Mouse (Mus musculus) spleen, embryonic (tissue): ENCODE results near the gene Macrod1.

Source experiments
- CTCF ChIA-PET: fragments of 350-600 bp; sonication (Branson Sonifier 250); formaldehyde crosslinking; loops from one replicate; lab custom pipeline; 2022; lab: Charles Lee

Gene Macrod1

DNA sequence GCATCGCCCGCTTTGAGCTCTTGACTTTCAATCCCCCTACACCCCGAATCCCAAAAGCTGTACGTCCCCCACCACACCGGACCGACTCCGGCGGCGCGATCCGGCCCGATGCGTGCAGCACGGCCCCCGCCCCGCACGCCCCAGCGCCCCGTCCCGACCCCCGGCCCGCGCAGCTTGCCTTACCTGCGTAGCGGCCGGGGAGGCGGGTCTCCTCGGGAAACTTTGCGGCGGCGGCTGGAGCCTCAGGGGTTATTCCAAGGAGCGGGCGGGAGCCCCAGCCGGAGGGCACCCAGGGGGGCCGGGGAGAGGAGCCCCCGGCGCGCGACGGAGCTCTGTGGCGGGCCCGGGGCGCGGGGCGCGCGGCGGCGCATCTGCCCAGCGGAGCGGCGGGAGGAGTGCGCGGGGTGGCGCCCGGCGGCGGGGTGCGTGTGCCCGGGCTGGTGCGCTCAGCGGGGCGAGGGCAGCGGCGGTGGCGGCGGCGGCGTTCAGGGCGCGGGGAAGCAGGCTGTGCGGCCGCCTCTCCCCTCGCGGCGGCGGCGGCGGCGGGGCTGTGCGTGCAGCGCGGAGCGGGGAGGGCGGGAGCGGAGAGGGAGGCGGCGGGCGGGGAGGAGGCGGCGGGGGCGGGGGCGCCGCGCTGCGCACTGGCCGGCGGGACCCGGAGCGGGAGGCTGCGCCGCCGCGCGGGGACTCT is 109.0 kb downstream of the Macrod1 start:
- CTCF ChIA-PET = no interaction called here

DNA sequence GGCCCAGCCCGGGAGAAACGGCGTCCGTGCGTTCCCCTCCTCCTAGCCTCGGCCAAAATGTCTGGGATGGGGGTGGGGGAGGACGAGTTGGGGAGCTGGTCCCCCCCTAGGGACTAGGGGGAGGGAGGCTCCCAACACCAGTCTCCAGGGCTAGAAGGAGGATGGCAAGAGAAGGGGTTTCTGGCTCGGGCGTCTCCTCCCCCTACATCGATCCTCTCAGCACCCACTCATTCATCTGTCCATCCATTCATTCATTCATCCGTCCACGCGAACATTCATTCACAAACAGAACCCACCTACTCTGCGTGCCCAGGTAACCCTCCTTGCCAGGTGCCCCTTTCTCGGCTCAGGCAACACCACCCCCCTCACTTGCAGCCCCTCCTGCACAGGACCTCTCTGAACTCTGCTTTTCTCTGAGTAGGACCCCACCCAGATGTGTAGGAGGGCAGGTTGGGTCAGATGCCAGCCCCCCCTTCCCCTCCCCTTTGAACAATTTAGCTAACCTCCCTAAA is 109.6 kb downstream of the Macrod1 start:
- CTCF ChIA-PET = no interaction called here

GRCm38 (mm10) chr19:7166767-7167166 is 110.2 kb downstream of the Macrod1 start:
- CTCF ChIA-PET = no interaction called here

- CTCF ChIA-PET = no interaction called here
Measured at GRCm38 (mm10) chr19:7168423-7168822, 111.8 kb downstream of the Macrod1 start.

GRCm38 (mm10) chr19:7170916-7171315 is 114.3 kb downstream of the Macrod1 start:
- CTCF ChIA-PET = no interaction called here

DNA sequence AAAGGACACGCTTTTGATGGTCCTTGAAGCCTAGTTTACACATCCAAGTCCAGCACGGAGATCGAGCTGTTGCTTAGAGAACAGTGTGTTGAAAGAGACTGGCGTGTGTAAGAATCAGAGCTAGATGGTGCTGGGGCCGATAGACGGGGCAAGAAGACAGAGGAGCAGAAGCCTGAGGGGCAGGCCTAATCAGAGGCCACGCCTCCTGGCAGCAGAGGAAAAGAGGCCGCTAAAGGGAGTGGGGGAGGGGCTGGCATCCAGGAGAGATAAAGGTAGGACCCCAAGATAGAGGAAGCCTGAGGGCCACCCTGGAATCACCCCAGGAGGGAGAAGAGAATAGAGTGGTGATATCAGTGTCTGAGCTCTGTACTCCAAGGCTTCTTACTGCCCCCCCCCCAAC is 114.8 kb downstream of the Macrod1 start:
- CTCF ChIA-PET = no interaction called here

DNA sequence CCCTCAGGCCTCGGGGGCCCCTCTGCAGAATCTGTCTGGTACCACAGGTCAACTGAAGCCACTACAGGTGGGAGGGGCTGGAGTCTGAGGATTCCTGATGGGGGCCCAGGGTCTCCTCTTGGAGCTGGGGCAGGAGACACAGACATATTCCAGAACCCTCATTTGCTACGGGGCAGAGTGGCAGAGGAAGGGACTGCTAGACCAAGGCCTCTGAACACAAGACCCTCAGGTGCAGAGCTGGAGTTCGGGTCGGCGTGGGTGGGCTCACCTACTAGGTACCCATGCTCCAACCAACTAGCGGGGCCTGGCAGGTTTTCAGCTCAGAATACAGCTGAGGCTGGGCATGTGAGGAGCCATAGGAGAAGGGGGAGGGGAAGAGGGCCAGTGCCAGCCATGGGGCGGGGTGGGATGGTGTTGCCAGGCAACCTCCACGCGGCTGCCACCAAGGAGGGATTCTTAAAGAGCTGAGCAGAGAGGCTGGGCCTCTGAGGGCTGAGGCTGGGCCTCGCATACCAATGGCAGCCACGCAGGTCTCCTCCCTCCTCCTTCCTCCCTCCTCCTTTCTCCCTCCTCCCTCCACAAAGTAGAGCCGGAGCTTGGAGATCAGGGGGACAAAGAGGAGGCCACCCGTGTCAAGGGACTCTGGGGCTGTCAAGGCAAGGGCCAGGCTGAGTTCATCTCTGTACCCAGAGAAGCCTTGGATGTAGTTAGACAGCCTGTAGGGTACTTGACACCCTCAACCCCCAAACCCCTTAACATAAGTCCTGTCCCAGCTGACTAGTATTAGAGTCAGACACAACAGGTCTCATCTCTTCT is 115.6 kb downstream of the Macrod1 start:
- CTCF ChIA-PET = interaction anchor here (0.6 kb wide), 1 partner anchor 302 kb away, joined by 3 read pairs; no protein-coding TSS in a partner anchor

DNA sequence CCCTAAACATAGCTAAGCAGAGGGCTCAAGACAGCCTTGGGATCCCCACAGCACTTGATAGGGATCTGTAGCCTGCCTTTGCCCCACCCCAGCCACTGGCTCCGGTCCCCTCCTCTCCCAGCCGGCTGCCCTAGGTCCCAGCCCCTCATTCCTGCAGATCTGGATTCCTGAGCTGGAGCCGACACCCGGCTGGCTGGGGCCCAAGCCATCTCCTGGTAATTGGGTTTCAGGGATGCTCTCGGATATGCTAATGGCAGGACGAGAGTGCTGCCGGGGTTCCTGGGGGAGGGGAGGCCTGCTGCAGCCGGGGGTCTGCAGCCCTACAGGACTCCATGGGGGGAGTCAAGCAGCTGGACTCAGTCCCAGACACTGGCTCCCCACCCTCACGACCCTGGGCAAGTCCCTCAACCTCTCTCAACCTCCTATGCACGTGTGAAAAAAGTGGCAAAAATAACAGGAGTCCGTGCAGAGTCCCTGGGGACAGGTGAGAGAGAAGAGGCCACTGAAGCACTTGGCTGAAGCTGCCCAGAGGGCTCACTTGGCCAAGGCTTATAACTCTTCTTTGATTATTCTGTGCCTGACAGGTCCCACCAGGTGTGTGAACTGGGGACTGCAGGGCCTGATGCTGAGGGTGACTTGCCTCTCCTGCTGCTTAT is 119.6 kb downstream of the Macrod1 start:
- CTCF ChIA-PET = no interaction called here

DNA sequence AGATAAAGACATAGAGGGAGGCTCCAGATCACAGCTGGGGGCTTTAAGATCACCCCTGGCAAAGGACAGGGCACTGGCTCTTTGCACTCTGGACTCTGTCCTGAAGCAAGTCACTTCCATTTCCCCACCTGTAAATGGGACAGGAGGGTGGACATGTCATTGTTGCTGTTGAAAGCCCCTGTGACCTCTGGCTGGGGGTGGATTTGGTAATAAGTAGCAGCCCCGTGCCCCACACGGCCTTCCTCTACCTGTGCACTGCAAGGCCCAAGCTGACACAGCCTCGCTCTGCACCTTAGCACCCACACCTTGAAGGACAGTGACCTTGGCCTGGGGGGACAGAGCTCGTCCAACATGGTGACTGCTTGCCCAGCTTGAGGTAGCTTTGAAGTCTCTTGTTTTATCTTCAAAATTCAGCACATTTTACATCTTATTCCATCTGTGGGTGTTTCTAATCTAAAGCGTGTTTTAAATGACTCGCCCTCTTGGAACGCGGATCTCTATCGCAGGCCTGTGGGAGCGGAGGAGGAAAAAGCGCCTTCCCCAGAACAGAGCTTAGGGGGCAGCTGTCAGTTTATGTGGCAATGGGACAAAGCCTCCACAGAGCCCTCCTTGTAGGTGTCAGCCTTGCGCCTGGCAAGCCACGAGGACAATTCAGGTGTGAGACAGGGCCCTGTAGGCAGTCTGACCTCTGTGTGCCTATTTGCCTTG is 121.3 kb downstream of the Macrod1 start:
- CTCF ChIA-PET = interaction anchor here (0.7 kb wide), 1 partner anchor 116 kb away, joined by 3 read pairs; no protein-coding TSS in a partner anchor

DNA sequence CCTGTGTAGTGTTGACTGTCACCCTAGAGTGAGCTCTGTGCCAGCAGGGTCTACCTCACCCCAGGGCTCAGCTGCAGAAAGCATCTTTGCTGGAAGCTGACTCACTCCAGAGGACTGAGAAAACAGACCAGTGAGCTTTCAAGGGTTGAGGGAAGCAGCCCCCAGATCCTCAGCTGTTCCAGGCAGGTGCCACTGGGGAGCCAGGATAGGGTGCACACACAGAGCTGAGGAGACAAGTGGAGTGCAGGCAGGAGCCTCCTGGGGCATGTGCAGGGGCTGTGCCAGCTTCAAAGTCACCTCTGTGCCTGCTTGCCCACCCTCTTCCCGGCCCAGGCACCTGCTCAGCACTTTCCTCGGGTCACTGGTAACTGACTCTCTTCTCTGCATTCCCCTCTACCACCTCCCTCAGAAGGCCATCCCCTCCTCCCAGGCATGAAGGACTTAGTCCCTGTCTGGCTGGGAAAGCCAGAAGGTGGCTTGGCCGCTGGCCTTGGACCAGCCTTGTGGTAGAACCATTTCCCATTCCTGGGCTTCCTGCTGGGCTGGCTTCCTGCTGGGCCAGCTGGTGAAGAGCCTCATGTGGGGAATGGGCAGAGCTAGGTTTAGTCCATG is 122.3 kb downstream of the Macrod1 start:
- CTCF ChIA-PET = no interaction called here

DNA sequence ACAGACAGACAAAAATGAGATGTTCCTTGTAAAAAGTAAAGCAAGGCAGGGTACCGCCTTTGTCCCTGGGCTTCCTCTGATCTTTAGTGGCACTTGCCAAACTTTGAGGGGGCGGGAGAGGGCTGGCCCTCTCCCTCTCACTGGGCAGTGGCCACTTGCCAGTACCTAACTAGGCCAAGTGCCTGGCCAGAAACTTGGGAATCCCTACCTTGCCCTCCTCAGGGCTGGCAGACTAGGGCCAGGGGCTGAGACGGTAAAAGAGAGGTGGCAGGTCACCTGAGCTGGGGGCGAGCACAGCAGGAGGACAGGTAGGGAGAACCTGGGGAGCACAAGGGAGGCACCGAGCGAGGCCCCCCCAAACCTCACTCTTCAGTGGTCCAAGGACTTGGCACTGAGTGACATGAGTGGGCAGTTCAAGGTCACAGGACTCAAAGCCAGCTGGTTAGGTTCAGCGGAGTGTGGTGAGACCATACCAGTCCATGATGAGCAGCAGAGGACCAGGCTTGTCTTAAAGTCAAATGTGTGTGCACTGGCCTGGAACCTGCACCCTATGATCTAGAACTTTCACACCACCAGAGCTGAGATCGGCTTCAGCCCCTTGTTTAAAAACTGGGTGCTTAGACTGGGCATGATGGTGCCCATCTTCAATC is 124.3 kb downstream of the Macrod1 start:
- CTCF ChIA-PET = interaction anchor here (0.6 kb wide), 1 partner anchor 93 kb away, joined by 11 read pairs; no protein-coding TSS in a partner anchor

- CTCF ChIA-PET = interaction anchor here (0.6 kb wide), 1 partner anchor 92 kb away, joined by 11 read pairs; no protein-coding TSS in a partner anchor
Measured at GRCm38 (mm10) chr19:7181496-7181895, 124.9 kb downstream of the Macrod1 start.

- CTCF ChIA-PET = no interaction called here
Measured at GRCm38 (mm10) chr19:7182273-7182949, 125.8 kb downstream of the Macrod1 start.

- CTCF ChIA-PET = no interaction called here
Measured at GRCm38 (mm10) chr19:7183419-7183818, 126.8 kb downstream of the Macrod1 start.

DNA sequence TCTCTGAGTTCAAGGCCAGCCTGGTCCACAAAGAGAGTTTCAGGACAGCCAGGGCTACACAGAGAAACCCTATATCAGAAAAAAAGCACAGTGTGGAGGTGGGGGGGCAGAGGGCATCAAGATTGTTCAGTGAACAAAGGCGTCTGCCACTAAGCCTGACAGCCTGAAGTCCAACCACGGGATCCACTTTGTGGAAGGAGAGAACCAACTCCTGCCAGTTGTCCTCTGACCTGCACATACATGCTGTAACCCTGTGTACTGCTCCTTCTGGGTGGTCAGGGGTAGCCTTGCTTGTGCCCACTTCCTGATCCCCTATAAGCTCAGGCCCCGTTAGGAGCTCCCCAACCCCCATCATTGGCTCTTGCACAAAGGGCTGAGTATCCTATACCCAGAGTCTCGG is 128.4 kb downstream of the Macrod1 start:
- CTCF ChIA-PET = no interaction called here

DNA sequence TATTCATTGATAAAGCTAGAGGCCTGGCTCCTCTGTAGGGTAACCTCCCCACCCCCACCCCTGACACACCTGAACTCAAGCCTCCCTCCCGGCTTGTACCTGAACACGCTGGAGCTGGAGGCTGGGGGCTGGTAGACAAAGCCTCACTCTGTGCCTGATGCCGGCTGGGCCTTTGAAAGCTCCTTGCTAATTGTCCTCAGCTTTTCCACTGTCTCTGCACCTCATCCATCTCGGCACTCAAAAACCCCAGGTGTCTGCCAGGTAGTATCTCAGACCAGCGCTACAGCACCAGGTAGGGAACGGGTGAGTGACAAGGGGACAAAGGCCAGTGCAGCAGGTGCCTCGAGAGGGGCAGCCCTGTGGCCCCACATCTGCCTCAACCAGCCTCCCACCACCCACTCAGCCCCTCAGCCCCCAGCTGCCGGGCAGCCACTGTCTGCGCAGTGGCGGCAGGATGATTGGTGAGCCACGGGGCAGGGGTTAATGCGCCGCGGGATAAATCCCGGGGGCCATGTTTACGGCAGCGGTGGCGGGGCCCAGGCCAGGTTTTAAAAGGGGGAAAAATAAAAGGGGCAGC is 129.2 kb downstream of the Macrod1 start:
- CTCF ChIA-PET = no interaction called here

- CTCF ChIA-PET = no interaction called here
Measured at GRCm38 (mm10) chr19:7187157-7187556, 130.5 kb downstream of the Macrod1 start.

- CTCF ChIA-PET = no interaction called here
Measured at GRCm38 (mm10) chr19:7189026-7189425, 132.4 kb downstream of the Macrod1 start.

- CTCF ChIA-PET = interaction anchor here (0.9 kb wide), 1 partner anchor 124 kb away, joined by 6 read pairs; no protein-coding TSS in a partner anchor
Measured at GRCm38 (mm10) chr19:7190986-7191385, 134.4 kb downstream of the Macrod1 start.
